Mouse (Mus musculus) right cerebral cortex, adult 18-20 months (tissue): ENCODE data around the gene 2410015M20Rik.

Source experiments
- DNase-seq: peaks from one replicate; pipeline ENCODE4 v3.0.0; 2022; ENCODE audit warnings: mixed read lengths

The 2410015M20Rik gene

GRCm38 (mm10) chr17:56567370-56567769 is 42.2 kb downstream of the 2410015M20Rik start:
- no peak for DNase-seq

- DNase-seq, result no peak
Observed at GRCm38 (mm10) chr17:56566918-56567317, 42.7 kb downstream of the 2410015M20Rik start.

DNA sequence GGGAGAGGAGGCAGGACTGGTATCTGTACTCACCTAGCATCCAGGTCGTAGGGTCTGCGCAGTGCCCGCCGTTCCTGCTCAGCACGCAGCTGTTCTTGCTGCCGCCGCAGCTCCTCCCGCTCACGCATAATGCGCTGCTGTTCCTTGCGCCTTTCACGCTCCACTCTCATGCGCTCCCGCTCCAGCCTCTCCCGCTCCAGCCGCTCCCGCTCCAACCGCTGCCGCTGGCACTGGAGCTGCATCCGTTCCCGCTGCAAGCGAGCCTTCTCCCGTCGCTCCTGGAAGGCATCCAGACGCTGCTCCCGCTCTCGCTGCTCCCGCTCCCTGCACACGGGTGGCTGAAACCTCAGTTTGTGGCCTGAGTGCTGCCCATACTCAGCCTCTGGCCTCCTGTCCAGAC is 43.3 kb downstream of the 2410015M20Rik start:
- DNase-seq, result no peak

DNA sequence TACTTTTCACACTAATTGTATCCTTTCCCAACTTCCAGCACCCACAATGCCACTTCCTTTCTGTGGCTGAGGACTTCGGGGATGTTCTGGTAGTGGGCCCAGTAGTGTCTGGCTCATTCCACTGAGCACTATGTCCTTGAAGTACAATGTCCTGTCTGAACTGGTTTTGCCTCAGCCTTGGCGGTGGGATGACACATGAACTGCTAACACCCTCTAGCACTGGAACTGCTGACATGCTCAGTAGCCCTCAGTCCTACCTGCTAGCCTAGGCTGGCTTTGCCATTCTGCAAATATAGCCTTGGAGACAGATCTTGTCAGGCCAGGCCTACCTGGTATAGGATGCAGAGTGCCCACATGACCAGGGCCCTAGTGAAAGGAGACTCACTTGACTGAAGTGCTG is 47.7 kb downstream of the 2410015M20Rik start:
- no peak for DNase-seq

DNA sequence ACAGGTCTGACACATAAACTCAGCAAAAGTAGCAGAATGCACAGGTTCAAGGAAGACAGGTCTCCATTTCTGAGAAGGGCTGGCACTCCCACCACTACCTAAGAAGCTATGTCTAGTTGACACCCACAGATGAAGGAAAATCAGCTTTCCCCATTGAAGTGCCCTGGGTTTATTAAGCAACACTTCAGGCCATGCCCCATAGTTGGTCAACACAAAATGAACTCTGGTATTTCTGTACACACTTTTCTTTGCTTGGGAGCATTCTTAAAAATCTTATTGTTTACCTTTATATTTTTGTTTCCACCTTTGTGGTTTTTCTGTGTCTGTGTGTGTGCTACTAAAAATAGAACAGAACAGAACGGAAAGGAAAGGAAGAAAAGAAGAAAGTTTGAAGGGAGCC is 49.4 kb downstream of the 2410015M20Rik start:
- no peak for DNase-seq

- DNase-seq, result no peak
Observed at GRCm38 (mm10) chr17:56559386-56559785, 50.2 kb downstream of the 2410015M20Rik start.

DNA sequence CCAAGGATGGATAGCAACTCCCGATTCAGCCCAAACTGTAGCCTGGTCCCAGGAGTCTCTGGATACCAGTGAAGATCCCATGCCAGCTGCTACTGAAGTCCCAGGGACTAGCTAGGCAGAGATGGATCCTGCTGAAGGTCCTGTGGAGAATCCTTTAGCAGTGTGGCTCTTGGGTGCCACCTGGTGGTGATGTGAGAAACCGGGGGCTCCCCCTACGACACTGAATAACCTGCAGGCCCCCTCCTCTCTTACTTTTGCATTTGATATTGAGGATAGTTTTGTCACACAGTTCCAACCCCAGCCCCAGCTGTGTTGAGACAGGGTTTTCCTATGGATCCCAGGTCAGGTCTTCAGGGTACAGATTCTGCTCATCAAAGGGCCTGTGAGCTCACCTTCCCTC is 51.1 kb downstream of the 2410015M20Rik start:
- peak; percentile 64 for DNase-seq
